Mouse (Mus musculus) heart, postnatal 36 days (tissue): Measurements from ENCODE around the gene Sarm1. TPM values are rescaled to one million over a fixed set of nuclear protein-coding genes. Genes with fewer than 3 reads are reported as not detected.

Experiments used
- DNase-seq, 2 experiments: peaks; one replicate each; pipeline ENCODE4 v3.0.0; 2021 to 2022
- intact Hi-C: fragments of 180-260 bp; cut with DNase I; formaldehyde crosslinking; loops from one replicate; pipeline ENCODE4 v1.15.1; 2025
- total RNA-seq, 2 experiments: library from RNA; stranded (reverse); gene quantifications; 2 replicates each; pipeline ENCODE4 v1.2.3; 2021

The Sarm1 gene
- total RNA-seq, 2 experiments from 2014 or later, result 0.46 to 0.50 TPM

DNA sequence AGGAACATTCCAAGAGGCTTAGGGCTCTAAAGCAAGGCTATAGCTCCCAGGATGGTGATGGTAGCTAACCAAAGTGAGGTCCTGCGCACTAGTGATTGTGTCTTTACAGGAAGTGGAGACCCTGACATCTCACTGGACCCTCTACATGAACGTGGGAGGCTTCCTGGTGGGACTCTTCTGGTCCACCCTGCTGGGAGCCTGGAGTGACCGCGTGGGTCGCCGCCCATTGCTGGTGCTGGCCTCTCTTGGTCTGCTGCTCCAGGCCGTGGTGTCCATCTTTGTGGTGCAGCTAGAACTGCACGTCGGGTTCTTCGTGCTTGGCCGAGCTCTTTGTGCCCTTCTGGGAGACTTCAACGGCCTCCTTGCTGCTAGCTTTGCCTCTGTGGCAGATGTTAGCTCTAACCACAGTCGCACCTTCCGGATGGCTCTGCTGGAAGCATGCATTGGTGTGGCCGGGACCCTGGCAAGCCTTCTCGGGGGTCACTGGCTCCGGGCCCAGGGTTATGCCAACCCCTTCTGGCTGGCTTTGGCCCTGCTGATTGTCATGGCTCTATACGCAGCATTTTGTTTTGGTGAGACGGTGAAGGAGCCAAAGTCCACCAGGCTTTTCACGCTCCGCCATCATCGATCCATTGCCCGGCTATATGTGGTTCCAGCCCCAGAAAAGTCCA is 31.2 kb downstream of the Sarm1 start:
- intact Hi-C loops, result no loop called here
- no peak for DNase-seq

DNA sequence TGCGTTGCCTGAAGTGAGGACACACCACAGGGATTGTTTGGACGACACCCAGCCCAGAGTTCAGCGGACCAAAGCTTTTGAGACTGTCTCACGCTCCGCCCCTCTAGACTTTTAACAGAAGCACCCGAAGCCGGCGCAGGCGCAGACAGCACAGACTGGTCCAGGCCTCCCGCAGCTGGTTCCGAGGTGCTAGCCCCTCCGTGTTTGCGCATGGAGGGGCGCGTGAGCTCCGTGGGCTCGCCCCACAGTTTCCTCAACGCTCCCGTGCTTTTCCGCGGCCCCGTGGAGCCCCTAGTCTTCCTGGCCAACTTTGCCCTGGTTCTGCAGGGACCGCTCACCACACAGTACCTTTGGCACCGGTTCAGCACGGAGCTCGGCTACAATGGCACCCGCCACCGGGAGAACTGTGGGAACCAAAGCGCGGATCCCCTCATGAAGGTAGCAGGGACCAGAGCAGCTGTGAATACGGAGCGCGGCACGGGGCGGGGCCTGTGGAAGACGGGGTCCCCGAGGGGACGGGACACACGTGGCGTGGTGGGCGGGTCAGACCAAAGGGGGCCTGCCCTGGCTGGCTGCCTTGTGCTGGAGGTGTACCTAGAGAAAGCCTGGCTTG is 31.9 kb downstream of the Sarm1 start, which contains the start of gene Slc46a1:
TSS of gene Slc46a1 (plus strand) at position 130 of the 613 bp plus-strand sequence.
- intact Hi-C loops, result no loop called here
- peak; percentile 78 to 82 for DNase-seq

DNA sequence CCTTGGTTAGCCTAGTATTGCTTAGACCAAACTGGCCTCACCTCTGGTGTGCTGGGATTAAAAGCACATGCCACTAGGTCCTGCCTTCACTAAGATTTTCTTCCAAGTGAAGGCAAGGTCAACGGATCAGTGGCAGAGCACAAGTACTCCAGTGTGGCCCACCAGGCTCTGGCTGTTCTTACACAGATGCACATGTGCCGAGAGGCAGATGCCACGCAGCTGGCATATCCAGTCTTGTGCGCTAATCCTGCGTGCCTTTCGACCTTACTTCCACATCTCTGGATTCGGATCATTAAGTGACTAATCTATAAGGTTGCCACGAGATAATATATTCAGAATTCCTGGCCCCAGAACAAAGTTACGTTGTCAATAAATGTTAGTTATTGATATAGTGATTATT is 32.4 kb downstream of the Sarm1 start:
- intact Hi-C loops, result no loop called here
- DNase-seq, result no peak

GRCm38 (mm10) chr11:78463286-78464036 is 34.1 kb downstream of the Sarm1 start:
- intact Hi-C loops, result no loop called here

DNA sequence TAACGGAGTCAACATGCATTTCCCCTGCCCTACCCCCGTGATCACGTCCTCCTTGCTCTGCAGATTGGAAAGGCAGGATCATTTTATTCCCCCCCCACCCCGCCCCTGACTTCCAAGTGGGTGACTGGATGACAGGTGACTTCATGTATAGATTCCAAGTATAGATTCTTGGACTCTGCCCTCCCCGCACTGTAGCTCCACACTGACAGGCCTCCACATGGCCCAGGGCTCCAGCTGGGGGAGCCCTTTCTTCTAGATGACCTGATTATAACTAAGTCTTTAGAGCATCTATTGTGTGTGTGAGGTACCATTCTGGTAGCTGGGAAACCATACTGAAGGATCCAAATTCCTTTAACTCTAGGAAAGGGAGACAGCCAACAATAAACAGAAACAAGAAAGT is 34.9 kb downstream of the Sarm1 start:
- no peak for DNase-seq
- intact Hi-C loops, result no loop called here

More at GRCm38 (mm10) chr11:78463286-78464036, 34.1 kb downstream of the Sarm1 start:
- no peak for DNase-seq

DNA sequence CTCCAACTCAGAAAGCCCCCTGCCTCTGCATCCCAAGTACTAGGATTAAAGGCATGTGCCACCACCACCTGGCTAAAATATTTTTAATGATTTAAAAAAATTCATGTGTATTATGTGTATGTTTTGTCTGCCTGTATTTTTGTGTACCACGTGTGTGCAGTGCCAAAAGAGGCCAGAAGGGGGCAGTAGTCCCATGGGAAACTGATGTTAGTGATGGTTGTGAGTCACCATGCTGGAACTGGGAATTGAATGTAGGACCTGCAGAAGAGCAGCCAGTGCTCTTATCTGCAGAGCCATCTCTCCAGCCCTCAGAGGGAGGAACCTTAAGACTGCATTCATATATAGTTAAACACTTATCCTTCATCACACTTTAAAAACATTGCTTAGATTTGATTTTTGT is 35.7 kb downstream of the Sarm1 start:
- intact Hi-C loops, result no loop called here

GRCm38 (mm10) chr11:78458740-78459139 is 38.8 kb downstream of the Sarm1 start:
- intact Hi-C loops, result no loop called here
- DNase-seq, result no peak

More for the DNA sequence above, 35.7 kb downstream of the Sarm1 start:
- no peak for DNase-seq

- intact Hi-C loops, result no loop called here
- peak; percentile 18 to 46 for DNase-seq
These were observed 42.2 kb downstream of the Sarm1 start for GRCm38 (mm10) chr11:78455308-78455707.

GRCm38 (mm10) chr11:78454276-78454675 is 43.3 kb downstream of the Sarm1 start:
- intact Hi-C loops, result loop anchor here (5.0 kb wide), 1 partner anchor 97 kb away; no protein-coding TSS in a partner anchor
- no peak for DNase-seq

GRCm38 (mm10) chr11:78453675-78454074 is 43.9 kb downstream of the Sarm1 start:
- DNase-seq, result peak; percentile 44 to 70
- intact Hi-C loops, result loop anchor here (5.0 kb wide), 1 partner anchor 96 kb away; no protein-coding TSS in a partner anchor

- intact Hi-C loops, result loop anchor here (5.0 kb wide), 1 partner anchor 93 kb away; no protein-coding TSS in a partner anchor
- no peak for DNase-seq
These were observed 47.2 kb downstream of the Sarm1 start for GRCm38 (mm10) chr11:78450337-78450736.

GRCm38 (mm10) chr11:78448242-78448641 is 49.3 kb downstream of the Sarm1 start:
- intact Hi-C loops, result no loop called here
- DNase-seq, result no peak

- DNase-seq, result no peak
- intact Hi-C loops, result no loop called here
These were observed 50.4 kb downstream of the Sarm1 start for GRCm38 (mm10) chr11:78447168-78447567.

GRCm38 (mm10) chr11:78443115-78443514 is 54.4 kb downstream of the Sarm1 start:
- DNase-seq, result no peak
- intact Hi-C loops, result no loop called here

- intact Hi-C loops, result no loop called here
- DNase-seq, result no peak
These were observed 59.1 kb downstream of the Sarm1 start for GRCm38 (mm10) chr11:78438399-78438930.

DNA sequence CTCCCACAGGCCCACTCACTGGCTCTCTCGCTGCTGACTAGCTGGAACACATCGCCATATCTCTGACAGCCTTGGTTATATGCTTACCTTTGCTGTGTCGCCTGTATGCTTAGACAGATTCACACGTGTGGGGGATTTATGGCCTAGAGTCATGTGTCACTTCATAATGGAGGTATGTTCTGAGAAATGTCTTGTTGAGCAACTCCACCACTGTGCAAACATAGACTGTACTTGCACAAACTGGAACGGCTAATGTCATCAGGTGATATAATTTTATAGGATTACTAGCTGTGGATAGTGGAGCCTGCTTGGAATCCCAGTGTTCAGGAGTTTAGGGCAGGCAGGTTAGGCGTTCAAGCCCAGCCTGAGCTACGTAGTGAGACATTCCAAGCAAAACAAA is 60.4 kb downstream of the Sarm1 start:
- intact Hi-C loops, result no loop called here
- DNase-seq, result no peak

DNA sequence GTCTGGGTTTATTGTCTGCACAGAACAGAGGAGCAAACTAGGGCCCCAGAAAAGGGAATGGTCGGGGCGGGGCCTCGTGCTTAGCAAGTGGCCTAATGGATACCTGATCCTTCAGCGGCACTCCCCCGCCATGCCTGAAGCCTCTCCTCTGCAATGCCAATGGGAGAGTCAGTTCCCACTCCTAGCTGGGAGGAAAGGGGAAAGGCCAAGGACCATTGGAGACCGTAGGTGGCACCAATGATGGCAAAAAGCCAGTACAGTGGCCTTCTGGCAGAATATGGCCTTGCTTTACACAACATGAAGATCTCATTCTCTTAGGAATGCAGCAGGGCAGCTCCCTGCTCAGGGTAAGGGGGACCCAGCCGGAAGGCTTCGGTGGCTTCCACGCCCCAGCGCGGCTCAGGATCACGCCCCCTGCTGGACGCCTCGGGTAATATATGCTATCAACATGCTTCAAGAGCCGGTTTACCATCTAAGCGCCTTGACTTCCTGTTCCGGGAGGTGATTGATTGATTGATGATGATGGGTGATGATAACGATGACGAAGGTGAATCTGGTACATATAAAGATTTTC is 61.7 kb downstream of the Sarm1 start:
- DNase-seq, result no peak
- intact Hi-C loops, result no loop called here

DNA sequence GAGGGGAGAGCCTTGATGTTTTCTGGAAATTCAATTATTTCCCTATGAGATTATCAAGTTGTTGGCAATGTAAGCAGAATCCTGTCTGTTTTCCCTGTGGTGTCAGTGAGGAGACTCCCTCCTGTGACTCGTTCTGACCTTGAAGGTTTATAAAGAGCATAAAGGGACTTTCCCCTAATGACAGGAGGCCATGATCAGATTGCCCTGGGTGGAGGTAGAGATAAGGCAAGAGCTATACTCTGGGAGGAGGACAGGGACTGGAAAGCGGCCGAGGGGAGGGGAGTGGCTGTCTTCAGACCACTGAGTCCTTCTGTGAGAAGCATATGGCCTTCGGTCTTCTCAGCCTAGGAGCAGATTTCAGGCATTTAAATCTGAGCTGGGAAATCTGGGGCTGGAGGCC is 63.5 kb downstream of the Sarm1 start:
- intact Hi-C loops, result no loop called here

GRCm38 (mm10) chr11:78431176-78431575 is 66.4 kb downstream of the Sarm1 start:
- intact Hi-C loops, result no loop called here

More for the DNA sequence above, 63.5 kb downstream of the Sarm1 start:
- DNase-seq, result no peak

DNA sequence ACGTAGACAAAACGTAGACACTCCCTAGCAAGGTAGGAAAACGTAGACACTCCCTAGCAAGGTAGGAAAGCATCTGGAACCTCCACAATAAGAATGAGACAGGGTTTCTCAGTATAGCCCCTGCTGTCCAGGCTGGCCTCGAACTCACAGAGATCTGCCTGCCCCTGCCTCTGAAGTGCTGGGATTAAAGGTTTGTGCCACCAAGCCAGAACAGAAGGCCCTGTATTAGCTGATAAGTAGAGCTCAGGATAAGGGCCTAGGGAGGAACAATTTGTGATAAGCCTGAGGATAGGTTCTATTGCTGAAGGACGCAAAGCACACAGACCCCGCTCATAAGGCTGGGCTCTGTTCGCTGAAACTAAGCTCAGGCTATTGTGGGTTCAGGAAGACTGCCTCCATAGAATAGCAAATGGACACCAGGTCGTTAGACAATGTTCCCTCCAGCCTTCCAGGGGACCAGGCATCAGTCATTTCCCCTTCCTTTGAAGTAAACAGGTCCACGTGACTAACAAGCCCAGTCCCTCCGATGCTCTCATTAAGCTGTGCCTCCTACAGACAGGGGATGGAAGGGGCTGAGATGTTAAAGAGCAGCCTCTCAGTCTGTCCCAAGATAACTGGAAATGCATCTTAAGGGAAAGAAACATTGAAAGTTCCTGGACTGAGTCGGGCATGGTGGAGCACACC is 67.2 kb downstream of the Sarm1 start:
- intact Hi-C loops, result no loop called here
- no peak for DNase-seq

More at GRCm38 (mm10) chr11:78431176-78431575, 66.4 kb downstream of the Sarm1 start:
- DNase-seq, result no peak
